Mouse (Mus musculus) brain, embryonic 14.5 days (tissue): Measurements from ENCODE around the gene Rft1.

Experiments
- CTCF ChIP-seq: fragments of 200-500 bp; IDR thresholded peaks from 2 replicates; pipeline ENCODE4 v1.5.1; 2012; ENCODE audit warnings: inconsistent platforms, mild to moderate bottlenecking, moderate library complexity, borderline replicate concordance; ENCODE audit not compliant: insufficient read depth, insufficient read length; ENCODE audit errors: extremely low read depth
- POLR2A ChIP-seq: fragments of 200-500 bp; IDR thresholded peaks from 2 replicates; pipeline ENCODE4 v1.6.1; 2012; ENCODE audit warnings: mild to moderate bottlenecking, inconsistent platforms, borderline replicate concordance; ENCODE audit not compliant: poor library complexity, insufficient read depth, insufficient read length, severe bottlenecking; ENCODE audit errors: extremely low read depth

DNA sequence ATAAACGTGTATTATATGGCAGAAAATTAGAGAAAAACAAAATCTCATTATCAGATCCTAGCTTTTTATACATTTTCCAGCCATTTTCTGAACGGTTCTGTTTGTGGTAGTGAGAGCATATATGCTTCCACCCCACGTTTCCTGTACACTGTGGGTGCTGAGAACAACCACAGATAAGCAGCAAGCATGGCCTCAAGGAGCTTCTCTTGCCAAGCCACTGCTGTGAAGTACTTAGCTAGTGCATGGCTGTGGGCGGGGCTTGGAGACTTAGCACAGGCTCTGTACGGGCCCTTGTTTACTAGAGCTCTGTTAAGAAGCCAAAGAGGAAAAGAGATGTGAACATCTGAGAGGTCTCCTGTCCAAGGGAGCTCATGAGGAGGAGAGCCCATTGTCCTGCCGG, 20.8 kb downstream of the Rft1 start:
- TF ChIP-seq CTCF = no peak
- TF ChIP-seq POLR2A = no peak
